ENCODE assay signal across 23 mouse cellular contexts in the genomic region with DNA sequence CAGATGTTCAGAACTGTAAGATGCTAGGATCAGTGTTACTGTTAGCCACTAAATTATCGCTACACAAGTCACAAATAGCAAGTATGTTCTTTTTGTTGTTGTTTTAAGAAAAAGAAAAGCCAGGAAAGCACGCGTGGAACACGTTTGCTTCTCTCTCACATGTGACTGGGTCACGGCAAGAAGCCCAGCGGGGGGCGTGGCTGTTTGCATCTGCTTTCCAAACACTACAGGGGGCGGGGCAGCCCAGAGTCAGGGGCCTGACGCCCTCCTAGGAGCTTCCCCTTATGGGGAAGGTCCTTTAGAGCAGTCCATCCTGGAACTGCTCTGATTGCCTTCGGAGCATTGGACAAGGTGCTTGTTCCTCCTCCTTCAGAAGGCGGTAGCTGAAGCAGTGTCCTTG.
DNase-seq lines count a peak whose midpoint lies in the region; ATAC-seq and TF ChIP-seq lines count a peak whose summit lies in the region.
"Had no signal": no experiment of that assay in that cellular context is flagged by ENCODE, and none has a peak within 500 bp of the region (broad histone marks: within the 10 kb centered on the region; RNA-seq: fewer than 3 reads in every experiment).

No protein-coding gene starts in this region.

- 24% methylated on average over 11 of the region's 11 CpGs for WGBS in embryonic facial prominence, embryonic 11.5 days
- WGBS in embryonic facial prominence, embryonic 10.5 days = 31% methylated on average over 11 of the region's 11 CpGs
- WGBS in lung, embryonic 14.5 days = 15% methylated on average over 11 of the region's 11 CpGs

- no peak overlapping the region for H3K9ac ChIP-seq in embryonic facial prominence, embryonic 11.5 days (replicated peaks; ENCODE audit: low read length)
- no peak overlapping the region for H3K9ac ChIP-seq in lung, embryonic 14.5 days
- H3K9ac ChIP-seq: embryonic facial prominence, embryonic 12.5 days; hindbrain, embryonic 15.5 days; liver, embryonic 14.5 days had no signal

- no peak overlapping the region for H3K4me2 ChIP-seq in embryonic facial prominence, embryonic 11.5 days (ENCODE audit: low read depth, low read length)
- no peak overlapping the region for H3K4me2 ChIP-seq in lung, embryonic 14.5 days
- H3K4me2 ChIP-seq: embryonic facial prominence, embryonic 12.5 days; hindbrain, embryonic 15.5 days had no signal

- no peak overlapping the region for H3K4me3 ChIP-seq in embryonic facial prominence, embryonic 11.5 days (ENCODE audit: low read depth, low read length)
- no peak overlapping the region for H3K4me3 ChIP-seq in embryonic facial prominence, embryonic 10.5 days
- H3K4me3 ChIP-seq in lung, embryonic 14.5 days (ENCODE audit: low read depth, low read length) = no peak overlapping the region
- H3K4me3 ChIP-seq: embryonic facial prominence, embryonic 12.5 days; gastrocnemius, adult 2 months; hindbrain, embryonic 15.5 days had no signal

- DNase-seq in embryonic facial prominence, embryonic 11.5 days (ENCODE audit: low spot score) = peak; percentile 9
- DNase-seq in embryonic facial prominence, embryonic 10.5 days (ENCODE audit: low spot score) = no peak
- DNase-seq in lung, embryonic 14.5 days = peak; percentile 28
- DNase-seq in lung, postnatal 14 days = no peak
- DNase-seq in embryo, embryonic 11 days = peak; percentile 44
- no peak for DNase-seq in cerebellum, adult 9-10 months
- DNase-seq: adrenal gland, adult 8-10 months; cerebellum, adult 11-12 months; cerebellum, postnatal 14 days; kidney, adult 2 months; kidney, postnatal 14 days; right cerebral cortex, postnatal 25 days; spleen, adult 18-20 months; thymus, postnatal 36 days had no signal

- H3K4me1 ChIP-seq in embryonic facial prominence, embryonic 11.5 days (ENCODE audit: control insufficient read depth, insufficient read depth, low read length) = no peaks in the 10 kb centered on the region
- H3K4me1 ChIP-seq in embryonic facial prominence, embryonic 10.5 days = peaks cover 8% of the 10 kb centered on the region
- H3K4me1 ChIP-seq in lung, embryonic 14.5 days (ENCODE audit: insufficient read depth) = no peaks in the 10 kb centered on the region

- no peaks in the 10 kb centered on the region for H3K36me3 ChIP-seq in embryonic facial prominence, embryonic 11.5 days (replicated peaks; ENCODE audit: control insufficient read depth, insufficient read depth, low read depth, low read length)
- H3K36me3 ChIP-seq in embryonic facial prominence, embryonic 10.5 days (replicated peaks) = no peaks in the 10 kb centered on the region
- no peaks in the 10 kb centered on the region for H3K36me3 ChIP-seq in lung, embryonic 14.5 days (ENCODE audit: insufficient read depth)
- H3K36me3 ChIP-seq: embryonic facial prominence, embryonic 12.5 days; G1E; hindbrain, embryonic 15.5 days had no signal

- H3K27me3 ChIP-seq in embryonic facial prominence, embryonic 11.5 days (ENCODE audit: control insufficient read depth, insufficient read depth, low read length) = no peaks in the 10 kb centered on the region
- H3K27me3 ChIP-seq in embryonic facial prominence, embryonic 10.5 days (replicated peaks; ENCODE audit: low read depth, poor library complexity, severe bottlenecking) = no peaks in the 10 kb centered on the region
- no peaks in the 10 kb centered on the region for H3K27me3 ChIP-seq in lung, embryonic 14.5 days (ENCODE audit: insufficient read depth, low read length)
- H3K27me3 ChIP-seq: embryonic facial prominence, embryonic 12.5 days; hindbrain, embryonic 15.5 days; Patski had no signal

- no peak overlapping the region for H3K27ac ChIP-seq in embryonic facial prominence, embryonic 11.5 days (replicated peaks; ENCODE audit: low read depth, low read length)
- no peak overlapping the region for H3K27ac ChIP-seq in embryonic facial prominence, embryonic 10.5 days (replicated peaks)
- no peak overlapping the region for H3K27ac ChIP-seq in lung, embryonic 14.5 days (ENCODE audit: low read depth)
- H3K27ac ChIP-seq: embryonic facial prominence, embryonic 12.5 days; gastrocnemius, adult 2 months; hindbrain, embryonic 15.5 days; liver, embryonic 14.5 days; macrophage had no signal

- TF ChIP-seq CTCF in lung, embryonic 14.5 days (IDR thresholded peaks at IDR 0.05; ENCODE audit: low read depth) = no peak

- H3K9me3 ChIP-seq in embryonic facial prominence, embryonic 11.5 days (replicated peaks; ENCODE audit: control insufficient read depth, low read length) = no peaks in the 10 kb centered on the region
- no peaks in the 10 kb centered on the region for H3K9me3 ChIP-seq in embryonic facial prominence, embryonic 10.5 days
- no peaks in the 10 kb centered on the region for H3K9me3 ChIP-seq in lung, embryonic 14.5 days (ENCODE audit: low read depth, low read length)
- H3K9me3 ChIP-seq: embryonic facial prominence, embryonic 12.5 days; hindbrain, embryonic 15.5 days had no signal

- no peak for ATAC-seq in embryonic facial prominence, embryonic 11.5 days (replicated peaks; ENCODE audit: insufficient number of reproducible peaks, low FRiP score, low TSS enrichment, low read depth)
- no peak for ATAC-seq in lung, embryonic 14.5 days (ENCODE audit: insufficient read depth)
- ATAC-seq in erythroblast, adult 5-6 weeks (replicated peaks; ENCODE audit: low FRiP score, poor library complexity, severe bottlenecking) = no peak
- ATAC-seq: forebrain, embryonic 14.5 days; Patski had no signal

Comparison
In these comparisons a context has a peak if more than half of its experiments do, and no peak if none do; other contexts are left out.
1. DNase-seq: peak in embryonic facial prominence, embryonic 11.5 days (single experiment), lung, embryonic 14.5 days (single experiment) and embryo, embryonic 11 days (single experiment); none in embryonic facial prominence, embryonic 10.5 days (single experiment), lung, postnatal 14 days (single experiment) and cerebellum, adult 9-10 months (single experiment).